ENCODE assay signal across 19 mouse cellular contexts in the genomic region with DNA sequence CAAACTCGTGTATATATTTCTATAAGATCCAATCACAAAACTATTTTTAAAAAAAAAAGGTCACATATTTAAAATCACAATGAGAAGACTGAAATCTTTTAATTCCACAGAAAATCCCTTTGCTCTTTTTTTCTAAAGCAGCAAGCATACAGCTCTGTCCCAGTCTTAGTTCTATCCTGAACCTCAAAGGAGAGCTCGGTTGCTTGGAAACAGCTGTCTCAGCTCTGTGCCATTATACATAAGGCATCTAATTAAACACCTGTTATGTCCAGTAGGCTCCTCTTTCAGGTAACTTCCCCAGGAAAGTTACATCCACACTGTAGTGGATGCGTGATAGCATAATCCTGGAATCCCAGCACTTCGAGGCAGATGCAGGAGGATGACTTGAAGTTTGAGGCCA.
A peak's percentile ranks its signal among the peaks of the same experiment; 100 is the strongest.
DNase-seq lines count a peak whose midpoint lies in the region; ATAC-seq and TF ChIP-seq lines count a peak whose summit lies in the region.
"Had no signal": no experiment of that assay in that cellular context is flagged by ENCODE, and none has a peak within 500 bp of the region (broad histone marks: within the 10 kb centered on the region; RNA-seq: fewer than 3 reads in every experiment).

No protein-coding gene starts in this region.

- TF ChIP-seq POLR2A in kidney, adult 2 months (IDR thresholded peaks at IDR 0.05; ENCODE audit: low read depth, low read length) = no peak

- H3K36me3 ChIP-seq in forebrain, embryonic 10.5 days (replicated peaks) = no peaks in the 10 kb centered on the region
- no peaks in the 10 kb centered on the region for H3K36me3 ChIP-seq in forebrain, embryonic 14.5 days (ENCODE audit: control insufficient read depth, insufficient read depth, low read length)
- no peaks in the 10 kb centered on the region for H3K36me3 ChIP-seq in midbrain, embryonic 10.5 days
- H3K36me3 ChIP-seq in midbrain, embryonic 13.5 days = no peaks in the 10 kb centered on the region
- no peaks in the 10 kb centered on the region for H3K36me3 ChIP-seq in midbrain, embryonic 15.5 days (replicated peaks)
- no peaks in the 10 kb centered on the region for H3K36me3 ChIP-seq in kidney, adult 2 months (ENCODE audit: control insufficient read depth, insufficient read depth, low read length)
- H3K36me3 ChIP-seq: embryonic facial prominence, embryonic 12.5 days; heart, embryonic 12.5 days had no signal

- no peak overlapping the region for H3K4me3 ChIP-seq in forebrain, embryonic 10.5 days
- no peak overlapping the region for H3K4me3 ChIP-seq in forebrain, embryonic 14.5 days (ENCODE audit: low read depth, low read length)
- no peak overlapping the region for H3K4me3 ChIP-seq in midbrain, embryonic 10.5 days
- H3K4me3 ChIP-seq in midbrain, embryonic 13.5 days (replicated peaks) = no peak overlapping the region
- H3K4me3 ChIP-seq in midbrain, embryonic 15.5 days = no peak overlapping the region
- H3K4me3 ChIP-seq in kidney, adult 2 months (ENCODE audit: insufficient read depth, low read depth, low read length) = no peak overlapping the region
- H3K4me3 ChIP-seq: embryonic facial prominence, embryonic 12.5 days; forebrain, embryonic 13.5 days; gastrocnemius, adult 2 months; heart, embryonic 12.5 days had no signal

- no peak overlapping the region for H3K9ac ChIP-seq in forebrain, embryonic 14.5 days (ENCODE audit: low read length)
- no peak overlapping the region for H3K9ac ChIP-seq in midbrain, embryonic 13.5 days (replicated peaks)
- H3K9ac ChIP-seq in midbrain, embryonic 15.5 days = no peak overlapping the region
- H3K9ac ChIP-seq: embryonic facial prominence, embryonic 12.5 days; forebrain, embryonic 13.5 days; heart, embryonic 12.5 days had no signal

- ATAC-seq in forebrain, embryonic 14.5 days = no peak
- no peak for ATAC-seq in midbrain, embryonic 13.5 days
- peak; percentile 78 for ATAC-seq in midbrain, embryonic 15.5 days (replicated peaks)
- no peak for ATAC-seq in cerebellum, adult (ENCODE audit: insufficient number of reproducible peaks, low FRiP score, low TSS enrichment)
- ATAC-seq: activated CD4-positive, CD25-positive, alpha-beta regulatory T cell, adult 4 months; forebrain, embryonic 13.5 days; inflammation-experienced regulatory T-cells, adult 6 months had no signal

- WGBS in forebrain, embryonic 10.5 days = 72% methylated on average over 4 of the region's 4 CpGs
- 66% methylated on average over 4 of the region's 4 CpGs for WGBS in forebrain, embryonic 14.5 days
- WGBS in midbrain, embryonic 10.5 days = 64% methylated on average over 4 of the region's 4 CpGs
- WGBS in midbrain, embryonic 13.5 days = 52% methylated on average over 4 of the region's 4 CpGs
- 46% methylated on average over 4 of the region's 4 CpGs for WGBS in midbrain, embryonic 15.5 days
- 80% methylated on average over 4 of the region's 4 CpGs for WGBS in kidney, adult 2 months

- no peak for DNase-seq in forebrain, embryonic 10.5 days (ENCODE audit: extremely low spot score, low spot score)
- DNase-seq in forebrain, embryonic 14.5 days (ENCODE audit: low spot score) = no peak
- no peak for DNase-seq in midbrain, embryonic 10.5 days (ENCODE audit: low spot score)
- DNase-seq in kidney, adult 2 months = no peak
- DNase-seq: adrenal gland, postnatal 14 days; cerebellum, adult 11 months; cerebellum, adult 8-10 months; cerebellum, postnatal 14 days; embryo, embryonic 11 days; gastrocnemius, adult 2 months; gastrocnemius, postnatal 25 days had no signal

- H3K4me2 ChIP-seq in forebrain, embryonic 14.5 days (ENCODE audit: low read length) = no peak overlapping the region
- H3K4me2 ChIP-seq in midbrain, embryonic 13.5 days (replicated peaks) = no peak overlapping the region
- no peak overlapping the region for H3K4me2 ChIP-seq in midbrain, embryonic 15.5 days
- H3K4me2 ChIP-seq: embryonic facial prominence, embryonic 12.5 days; forebrain, embryonic 13.5 days; heart, embryonic 12.5 days had no signal

- TF ChIP-seq CTCF in kidney, adult 2 months (conservative IDR thresholded peaks at IDR 0.05; ENCODE audit: insufficient read depth, insufficient read length, low read depth, low read length) = no peak

- H3K4me1 ChIP-seq in forebrain, embryonic 10.5 days = peaks cover 32% of the 10 kb centered on the region
- 0 out of 2 replicates have a peak, but pooled peaks cover 4% of the 10 kb centered on the region for H3K4me1 ChIP-seq in forebrain, embryonic 14.5 days (ENCODE audit: control insufficient read depth, insufficient read depth, low read length)
- peaks cover 43% of the 10 kb centered on the region for H3K4me1 ChIP-seq in midbrain, embryonic 10.5 days
- H3K4me1 ChIP-seq in midbrain, embryonic 13.5 days (replicated peaks) = peaks cover 14% of the 10 kb centered on the region; the same call in 1 of the 2 replicates
- 0 out of 2 replicates have a peak, but pooled peaks cover 6% of the 10 kb centered on the region for H3K4me1 ChIP-seq in midbrain, embryonic 15.5 days
- no peaks in the 10 kb centered on the region for H3K4me1 ChIP-seq in kidney, adult 2 months (ENCODE audit: control insufficient read depth, insufficient read depth, low read length)
- H3K4me1 ChIP-seq: embryonic facial prominence, embryonic 12.5 days; heart, embryonic 12.5 days had no signal

- no peaks in the 10 kb centered on the region for H3K9me3 ChIP-seq in forebrain, embryonic 10.5 days
- no peaks in the 10 kb centered on the region for H3K9me3 ChIP-seq in forebrain, embryonic 14.5 days (replicated peaks; ENCODE audit: control insufficient read depth, low read length)
- no peaks in the 10 kb centered on the region for H3K9me3 ChIP-seq in midbrain, embryonic 10.5 days (replicated peaks)
- H3K9me3 ChIP-seq in midbrain, embryonic 13.5 days = no peaks in the 10 kb centered on the region
- no peaks in the 10 kb centered on the region for H3K9me3 ChIP-seq in midbrain, embryonic 15.5 days
- H3K9me3 ChIP-seq: embryonic facial prominence, embryonic 12.5 days; forebrain, embryonic 13.5 days; heart, embryonic 12.5 days had no signal

- no peaks in the 10 kb centered on the region for H3K27me3 ChIP-seq in forebrain, embryonic 10.5 days (ENCODE audit: poor library complexity, severe bottlenecking)
- no peaks in the 10 kb centered on the region for H3K27me3 ChIP-seq in forebrain, embryonic 14.5 days (replicated peaks; ENCODE audit: control insufficient read depth, insufficient read depth, low read length)
- no peaks in the 10 kb centered on the region for H3K27me3 ChIP-seq in midbrain, embryonic 10.5 days (ENCODE audit: low read depth, poor library complexity, severe bottlenecking)
- H3K27me3 ChIP-seq in midbrain, embryonic 13.5 days = no peaks in the 10 kb centered on the region
- H3K27me3 ChIP-seq in midbrain, embryonic 15.5 days (replicated peaks) = no peaks in the 10 kb centered on the region
- no peaks in the 10 kb centered on the region for H3K27me3 ChIP-seq in kidney, adult 2 months (replicated peaks; ENCODE audit: control insufficient read depth, insufficient read depth, low read length)
- H3K27me3 ChIP-seq: embryonic facial prominence, embryonic 12.5 days; forebrain, embryonic 13.5 days; heart, embryonic 12.5 days had no signal

- 0 out of 2 replicates have a peak overlapping the region, but pooled peaks have one; percentile 25 for H3K27ac ChIP-seq in forebrain, embryonic 10.5 days
- H3K27ac ChIP-seq in forebrain, embryonic 14.5 days (ENCODE audit: low read depth, low read length) = no peak overlapping the region
- H3K27ac ChIP-seq in midbrain, embryonic 10.5 days (replicated peaks) = peak overlapping the region; percentile 84
- H3K27ac ChIP-seq in midbrain, embryonic 13.5 days = no peak overlapping the region
- no peak overlapping the region for H3K27ac ChIP-seq in midbrain, embryonic 15.5 days
- no peak overlapping the region for H3K27ac ChIP-seq in kidney, adult 2 months (ENCODE audit: insufficient read depth, low read depth, low read length)
- H3K27ac ChIP-seq: embryonic facial prominence, embryonic 12.5 days; forebrain, embryonic 13.5 days; gastrocnemius, adult 2 months had no signal

Comparison
In these comparisons a context has a peak if more than half of its experiments do, and no peak if none do; other contexts are left out.
1. H3K27ac ChIP-seq: peak in forebrain, embryonic 10.5 days (single experiment) and midbrain, embryonic 10.5 days (single experiment); none in forebrain, embryonic 14.5 days (single experiment), midbrain, embryonic 13.5 days (single experiment), midbrain, embryonic 15.5 days (single experiment) and kidney, adult 2 months (single experiment).